Mouse (Mus musculus) embryonic facial prominence, embryonic 12.5 days (tissue): ENCODE measurements around the gene Golph3. TPM values are rescaled to one million over a fixed set of nuclear protein-coding genes. Genes with fewer than 3 reads are reported as not detected.

ENCODE experiments used
- ATAC-seq: fragments of 200-750 bp; cut with Nextera tagmentation; 2 replicates; pipeline ENCODE4 v1.8.0; 2017; ENCODE audit not compliant: insufficient number of reproducible peaks, insufficient read depth, low FRiP score, low TSS enrichment
- H3K27ac ChIP-seq: fragments of 300-500 bp; sonication (generic); 2 replicates; pipeline ENCODE4 v1.5.1; 2016; ENCODE audit warnings: mild to moderate bottlenecking
- H3K27me3 ChIP-seq: fragments of 300-500 bp; sonication (generic); 2 replicates; pipeline ENCODE4 v1.6.1; 2016; ENCODE audit warnings: mild to moderate bottlenecking, moderate library complexity
- H3K36me3 ChIP-seq: fragments of 300-500 bp; sonication (generic); 2 replicates; pipeline ENCODE4 v1.6.1; 2016; ENCODE audit warnings: mild to moderate bottlenecking
- H3K4me1 ChIP-seq: fragments of 300-500 bp; sonication (generic); 2 replicates; pipeline ENCODE4 v1.6.1; 2016
- H3K4me2 ChIP-seq: fragments of 300-500 bp; sonication (generic); replicated peaks from 2 replicates; pipeline ENCODE4 v1.6.1; 2016; ENCODE audit warnings: mild to moderate bottlenecking, moderate library complexity
- H3K4me3 ChIP-seq: fragments of 300-500 bp; sonication (generic); 2 replicates; pipeline ENCODE4 v1.5.1; 2016; ENCODE audit warnings: mild to moderate bottlenecking
- H3K9ac ChIP-seq: fragments of 300-500 bp; sonication (generic); 2 replicates; pipeline ENCODE4 v1.6.1; 2016; ENCODE audit warnings: mild to moderate bottlenecking, moderate library complexity
- H3K9me3 ChIP-seq: fragments of 300-500 bp; sonication (generic); 2 replicates; pipeline ENCODE4 v1.6.1; 2016; ENCODE audit warnings: mild to moderate bottlenecking, moderate library complexity
- WGBS: fragments of 180-500 bp; shearing (Covaris S2); methylation state at CpG from one replicate; pipeline ENCODE4 v1.1.7; 2016; 5-methylcytosine and 5-hydroxymethylcytosine counted together
- polyA plus RNA-seq: library from polyadenylated mRNA; unstranded; fragments of >200 nt; fragmentation: Nextera tagmentation; extraction: Ambion mirVana; gene quantifications from 2 replicates; pipeline ENCODE4 v1.2.1, GENCODE M21; 2016

The Golph3 gene
- polyA plus RNA-seq, 1 experiment from 2014 or later: 104 TPM

- H3K4me2 ChIP-seq: no peak overlapping the region
- H3K27ac ChIP-seq: no peak overlapping the region
- no peaks in the 10 kb centered on the region for H3K4me1 ChIP-seq
- WGBS: 83% methylated on average over 6 of the region's 6 CpGs
- H3K27me3 ChIP-seq: no peaks in the 10 kb centered on the region
- H3K36me3 ChIP-seq: no peaks in the 10 kb centered on the region
- no peak for ATAC-seq
- no peak overlapping the region for H3K9ac ChIP-seq
- H3K4me3 ChIP-seq: no peak overlapping the region
- no peaks in the 10 kb centered on the region for H3K9me3 ChIP-seq
Observed at GRCm38 (mm10) chr15:12397032-12397431, 75.8 kb downstream of the Golph3 start.

Other genes starting within 250 kb of the Golph3 start
- 115 and 118 TPM in 2 replicates for gene Zfr, start 203.6 kb upstream of the Golph3 start, polyA plus RNA-seq
- gene Mtmr12, start 116.4 kb upstream of the Golph3 start, polyA plus RNA-seq: 19.4 and 20.1 TPM in 2 replicates
- gene 1810049J17Rik, start 449 bp downstream of the Golph3 start, polyA plus RNA-seq: 1.7 and 2.0 TPM in 2 replicates